Mouse (Mus musculus) cerebellum, adult 9-11 months (tissue): ENCODE data around the gene Rbm18.
A peak's percentile ranks its signal among the peaks of the same experiment; 100 is the strongest.
"Not testable (repeated sequence)": the region's sequence is repeated elsewhere in the genome, so short reads cannot be mapped to it uniquely, and the experiment has no call there.

ENCODE experiments used
- DNase-seq: peaks from one replicate; pipeline ENCODE4 v3.0.0; 2022

Rbm18 gene

GRCm38 (mm10) chr2:36136300-36136941, at the start of gene Rbm18, which contains the start of gene Mrrf:
Gene Rbm18, minus strand, starts transcription at chr2:36136773.
Gene Mrrf, plus strand, starts transcription at chr2:36136389.
- peak; percentile 93 for DNase-seq

GRCm38 (mm10) chr2:36184876-36185275, 48.3 kb upstream of the Rbm18 start:
- DNase-seq, result no peak

GRCm38 (mm10) chr2:36184192-36184591, 47.6 kb upstream of the Rbm18 start:
- DNase-seq, result no peak

GRCm38 (mm10) chr2:36183278-36183677, 46.7 kb upstream of the Rbm18 start:
- no peak for DNase-seq

GRCm38 (mm10) chr2:36181587-36182368, 45.2 kb upstream of the Rbm18 start:
- DNase-seq, result not testable (repeated sequence)

- no peak for DNase-seq
Measured at GRCm38 (mm10) chr2:36179487-36179886, 42.9 kb upstream of the Rbm18 start.

GRCm38 (mm10) chr2:36172574-36172973, 36.0 kb upstream of the Rbm18 start:
- no peak for DNase-seq

- no peak for DNase-seq
Measured at GRCm38 (mm10) chr2:36172136-36172535, 35.6 kb upstream of the Rbm18 start.

- DNase-seq, result no peak
Measured at GRCm38 (mm10) chr2:36169176-36169575, 32.6 kb upstream of the Rbm18 start.

- DNase-seq, result no peak
Measured at GRCm38 (mm10) chr2:36167990-36168618, 31.5 kb upstream of the Rbm18 start.

- DNase-seq, result no peak
Measured at GRCm38 (mm10) chr2:36159336-36159735, 22.8 kb upstream of the Rbm18 start.

GRCm38 (mm10) chr2:36157461-36157860, 20.9 kb upstream of the Rbm18 start:
- no peak for DNase-seq

- not testable (repeated sequence) for DNase-seq
Measured at GRCm38 (mm10) chr2:36152401-36152800, 15.8 kb upstream of the Rbm18 start.

- DNase-seq, result no peak
Measured at GRCm38 (mm10) chr2:36148876-36149365, 12.3 kb upstream of the Rbm18 start.

GRCm38 (mm10) chr2:36139096-36139495, 2.5 kb upstream of the Rbm18 start:
- DNase-seq, result no peak

- peak; percentile 3 for DNase-seq
Measured at GRCm38 (mm10) chr2:36135887-36136286, 686 bp downstream of the Rbm18 start.

- DNase-seq, result no peak
Measured at GRCm38 (mm10) chr2:36129051-36129450, 7.5 kb downstream of the Rbm18 start.

GRCm38 (mm10) chr2:36127973-36128372, 8.6 kb downstream of the Rbm18 start:
- DNase-seq, result no peak

- DNase-seq, result no peak
Measured at GRCm38 (mm10) chr2:36126795-36127429, 9.7 kb downstream of the Rbm18 start.

- DNase-seq, result no peak
Measured at GRCm38 (mm10) chr2:36112632-36113031, 23.9 kb downstream of the Rbm18 start.

GRCm38 (mm10) chr2:36108615-36109014, 28.0 kb downstream of the Rbm18 start:
- no peak for DNase-seq

GRCm38 (mm10) chr2:36104956-36105741, 31.4 kb downstream of the Rbm18 start, which contains the start of gene Lhx6:
Gene Lhx6, minus strand, starts transcription at chr2:36105408.
- no peak for DNase-seq
